Mouse (Mus musculus): ENCODE data around the gene Adam11.

DNA sequence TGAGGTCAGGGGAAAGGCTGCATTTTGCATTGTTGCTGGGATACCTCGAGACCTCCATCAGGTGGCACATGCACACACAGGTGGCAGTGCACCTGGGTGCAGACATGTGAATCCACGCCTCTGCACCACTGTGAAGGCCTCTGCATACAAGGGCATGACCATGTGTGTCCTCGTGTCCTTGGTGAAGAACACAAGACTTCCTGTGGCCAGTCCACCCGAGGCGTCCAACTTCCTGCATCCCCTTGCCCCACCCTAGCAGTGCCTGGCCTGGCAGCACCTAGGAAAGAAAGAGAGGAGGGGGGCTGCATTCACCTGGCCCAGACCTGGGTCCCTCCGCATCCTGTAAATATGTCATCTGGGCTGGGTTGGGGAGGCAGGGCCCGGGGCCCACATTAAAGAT is 18.6 kb downstream of the Adam11 start:
- no peak for TF ChIP-seq CTCF (IDR thresholded peaks at IDR 0.05; ENCODE audit: low read depth, low read length)
- TF ChIP-seq POLR2A (IDR thresholded peaks at IDR 0.05; ENCODE audit: extremely low read depth, insufficient read depth, low read length): no peak

Data from liver, adult 2 months (tissue).